In the genomic region with DNA sequence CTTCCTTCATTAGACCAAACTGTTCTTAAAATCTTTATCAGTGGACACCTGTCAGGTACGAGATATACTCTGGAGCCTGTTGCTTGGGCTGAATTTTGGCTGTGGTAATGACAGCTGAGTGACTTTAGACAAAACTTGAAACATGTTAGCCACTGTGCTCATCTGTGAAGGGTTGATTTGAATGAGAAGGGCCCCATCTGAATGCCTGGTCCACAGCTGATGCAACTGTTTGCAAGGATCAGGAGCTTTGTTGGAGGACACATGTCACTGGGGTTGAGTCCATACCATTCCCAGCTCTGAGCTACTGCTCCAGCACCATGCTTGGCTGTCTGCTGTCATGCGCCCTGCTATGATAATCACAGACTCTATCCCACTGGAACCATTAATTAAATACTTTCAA, we compare ENCODE assay signal across 27 mouse cellular contexts. TPM values are rescaled to one million over a fixed set of nuclear protein-coding genes. Genes with fewer than 3 reads are reported as not detected.
DNase-seq lines count a peak whose midpoint lies in the region; ATAC-seq and TF ChIP-seq lines count a peak whose summit lies in the region.
"Had no signal": no experiment of that assay in that cellular context is flagged by ENCODE, and none has a peak within 500 bp of the region (broad histone marks: within the 10 kb centered on the region; RNA-seq: fewer than 3 reads in every experiment).

No protein-coding gene starts in this region.

- no peak for TF ChIP-seq EP300 in CH12.LX (IDR thresholded peaks at IDR 0.05; ENCODE audit: low read length)

- no peak overlapping the region for H3ac ChIP-seq in myocyte (ENCODE audit: control insufficient read depth, insufficient read length)

- peaks cover 5 to 17% of the 10 kb centered on the region in 2 experiments; a peak in 3 of 4 replicates for H3K4me1 ChIP-seq in CH12.LX (ENCODE audit: control insufficient read depth in 1 of 2, insufficient read depth in 2 of 2)
- no peaks in the 10 kb centered on the region for H3K4me1 ChIP-seq in hindbrain, embryonic 11.5 days (replicated peaks; ENCODE audit: control insufficient read depth, insufficient read depth, low read length)
- H3K4me1 ChIP-seq: embryonic facial prominence, embryonic 12.5 days; embryonic facial prominence, embryonic 15.5 days; heart, embryonic 13.5 days; hindbrain, embryonic 12.5 days; hindbrain, embryonic 15.5 days had no signal

- dilution Hi-C loops in CH12.LX (cut with MboI; ENCODE audit: extremely low pct_ligation_motif_present, extremely low pct_unique_long_range_greater_than_20kb, low sequenced_read_pairs) = no loop called here

- H3K4me2 ChIP-seq in CH12.LX (ENCODE audit: insufficient read depth, low read depth, poor library complexity, severe bottlenecking) = peak overlapping the region; percentile 65
- no peak overlapping the region for H3K4me2 ChIP-seq in myocyte (ENCODE audit: low read depth)
- no peak overlapping the region for H3K4me2 ChIP-seq in hindbrain, embryonic 11.5 days (replicated peaks; ENCODE audit: low read depth, low read length)
- H3K4me2 ChIP-seq: embryonic facial prominence, embryonic 12.5 days; embryonic facial prominence, embryonic 15.5 days; heart, embryonic 13.5 days; hindbrain, embryonic 12.5 days; hindbrain, embryonic 15.5 days had no signal

- no peak for TF ChIP-seq RAD21 in CH12.LX (IDR thresholded peaks at IDR 0.05; ENCODE audit: low read depth, low read length)

- DNase-seq in CH12.LX (ENCODE audit: extremely low read depth) (peak; percentile 2), adipocyte (ENCODE audit: low spot score) (peak; percentile 6)
- no peak for DNase-seq in spleen, postnatal 36 days (ENCODE audit: low spot score in 2 of 2)
- no peak for DNase-seq in ovary, postnatal 36 days (ENCODE audit: low spot score)
- no peak for DNase-seq in hindbrain, embryonic 11.5 days (ENCODE audit: low spot score)
- DNase-seq: adrenal gland, adult 2 months; adrenal gland, postnatal 14 days; B cell, adult 2 months; cerebellum, adult 11 months; cerebellum, adult 2 months; cerebellum, adult 9-11 months; cerebellum, postnatal 25 days; forebrain, postnatal 0 days; gastrocnemius, adult 2 months; gastrocnemius, postnatal 14 days; heart, adult 11 months; heart, postnatal 14 days; heart, postnatal 4 days had no signal

- H3K27ac ChIP-seq in CH12.LX (ENCODE audit: insufficient read depth, low read depth) = peak overlapping the region; percentile 65; the same call in 1 of the 2 replicates
- H3K27ac ChIP-seq in hindbrain, embryonic 11.5 days (ENCODE audit: low read depth, low read length) = no peak overlapping the region
- H3K27ac ChIP-seq: embryonic facial prominence, embryonic 12.5 days; embryonic facial prominence, embryonic 15.5 days; gastrocnemius, adult 2 months; heart, embryonic 13.5 days; hindbrain, embryonic 12.5 days; hindbrain, embryonic 15.5 days had no signal

- TF ChIP-seq POLR2A in CH12.LX (IDR thresholded peaks at IDR 0.05; ENCODE audit: low read depth, low read length) (no peak), myocyte (IDR thresholded peaks at IDR 0.05; ENCODE audit: insufficient read length, low read depth) (peak; percentile 30)

- H3K36me3 ChIP-seq in CH12.LX (replicated peaks in 1 of 2; ENCODE audit: control insufficient read depth in 1 of 2, insufficient read depth in 1 of 2, low read length in 1 of 2) (no peaks in the 10 kb centered on the region), myocyte (ENCODE audit: control insufficient read depth, insufficient read depth) (peaks cover 21% of the 10 kb centered on the region)
- no peaks in the 10 kb centered on the region for H3K36me3 ChIP-seq in hindbrain, embryonic 11.5 days (ENCODE audit: control insufficient read depth, insufficient read depth, low read length)

- in situ Hi-C loops in CH12.LX (cut with MboI; ENCODE audit: low pct_ligation_motif_present, low pct_unique_long_range_greater_than_20kb, low sequenced_read_pairs) = no loop called here

- no peak for ATAC-seq in hindbrain, embryonic 11.5 days (ENCODE audit: low FRiP score)
- ATAC-seq: forebrain, embryonic 14.5 days; forebrain, postnatal 0 days; intestine, postnatal 0 days; Patski had no signal

- no peaks in the 10 kb centered on the region for H3K9me3 ChIP-seq in CH12.LX (replicated peaks; ENCODE audit: low read length)
- no peaks in the 10 kb centered on the region for H3K9me3 ChIP-seq in hindbrain, embryonic 11.5 days (ENCODE audit: control insufficient read depth, low read length)
- H3K9me3 ChIP-seq: embryonic facial prominence, embryonic 12.5 days; embryonic facial prominence, embryonic 15.5 days; heart, embryonic 13.5 days; hindbrain, embryonic 12.5 days; hindbrain, embryonic 15.5 days had no signal

- H3K27me3 ChIP-seq in CH12.LX (replicated peaks) = no peaks in the 10 kb centered on the region
- H3K27me3 ChIP-seq in myocyte (ENCODE audit: control insufficient read depth, insufficient read depth, insufficient read length) = no peaks in the 10 kb centered on the region
- H3K27me3 ChIP-seq in hindbrain, embryonic 11.5 days (ENCODE audit: control insufficient read depth, insufficient read depth, low read length) = no peaks in the 10 kb centered on the region
- H3K27me3 ChIP-seq: embryonic facial prominence, embryonic 12.5 days; embryonic facial prominence, embryonic 15.5 days; heart, embryonic 13.5 days; hindbrain, embryonic 12.5 days; hindbrain, embryonic 15.5 days; Patski had no signal

- WGBS in hindbrain, embryonic 11.5 days = 97% methylated on average over 2 of the region's 2 CpGs

- H3K79me2 ChIP-seq in CH12.LX (replicated peaks; ENCODE audit: control insufficient read depth, extremely low read depth, insufficient read depth, poor library complexity, severe bottlenecking) = no peaks in the 10 kb centered on the region
- no peaks in the 10 kb centered on the region for H3K79me2 ChIP-seq in myocyte (ENCODE audit: control insufficient read depth, insufficient read depth)

- H3K4me3 ChIP-seq in CH12.LX (replicated peaks in 1 of 3; ENCODE audit: low read depth in 2 of 3, low read length in 2 of 3, poor library complexity in 1 of 3) (no peak overlapping the region), myocyte (no peak overlapping the region)
- no peak overlapping the region for H3K4me3 ChIP-seq in hindbrain, embryonic 11.5 days (ENCODE audit: low read depth, low read length)
- H3K4me3 ChIP-seq: embryonic facial prominence, embryonic 12.5 days; embryonic facial prominence, embryonic 15.5 days; gastrocnemius, adult 2 months; heart, embryonic 13.5 days; hindbrain, embryonic 12.5 days; hindbrain, embryonic 15.5 days had no signal

- peak overlapping the region; percentile 59 for H3K9ac ChIP-seq in CH12.LX (ENCODE audit: insufficient read depth, low read depth)
- no peak overlapping the region for H3K9ac ChIP-seq in hindbrain, embryonic 11.5 days (ENCODE audit: low read depth, low read length)
- H3K9ac ChIP-seq: embryonic facial prominence, embryonic 12.5 days; embryonic facial prominence, embryonic 15.5 days; forebrain, postnatal 0 days; heart, embryonic 13.5 days; hindbrain, embryonic 12.5 days; hindbrain, embryonic 15.5 days had no signal

- TF ChIP-seq CTCF in CH12.LX (conservative IDR thresholded peaks at IDR 0.05 in 1 of 2, IDR thresholded peaks at IDR 0.05 in 1 of 2; ENCODE audit: low read depth in 2 of 2, low read length in 2 of 2) = no peak

TF ChIP-seq in CH12.LX, 34 proteins besides CTCF, POLR2A, EP300 and RAD21 (continues in another document):
- TF ChIP-seq BHLHE40 (IDR thresholded peaks at IDR 0.05; ENCODE audit: low read depth, low read length) = no peak
- no peak for TF ChIP-seq TBP (conservative IDR thresholded peaks at IDR 0.05; ENCODE audit: low read depth, low read length)
- no peak for TF ChIP-seq E2F4 (IDR thresholded peaks at IDR 0.05; ENCODE audit: insufficient replicate concordance, low read depth, low read length)
- TF ChIP-seq ELF1 (IDR thresholded peaks at IDR 0.05; ENCODE audit: low read depth, low read length) = no peak
- no peak for TF ChIP-seq SMC3 (IDR thresholded peaks at IDR 0.05; ENCODE audit: low read depth, low read length)
- TF ChIP-seq ZKSCAN1 (IDR thresholded peaks at IDR 0.05; ENCODE audit: borderline replicate concordance, low read depth, low read length) = no peak
- no peak for TF ChIP-seq TCF12 (IDR thresholded peaks at IDR 0.05; ENCODE audit: low read depth, low read length)
- TF ChIP-seq ZMIZ1 (IDR thresholded peaks at IDR 0.05; ENCODE audit: low read depth, low read length) = no peak
- TF ChIP-seq SIN3A (IDR thresholded peaks at IDR 0.05; ENCODE audit: low read length) = no peak
- TF ChIP-seq JUN (IDR thresholded peaks at IDR 0.05; ENCODE audit: insufficient read depth, low read depth, low read length) = no peak
- no peak for TF ChIP-seq CHD2 (IDR thresholded peaks at IDR 0.05; ENCODE audit: low read length)
- no peak for TF ChIP-seq USF2 (conservative IDR thresholded peaks at IDR 0.05; ENCODE audit: low read depth, low read length)
- no peak for TF ChIP-seq ZC3H11A (IDR thresholded peaks at IDR 0.05; ENCODE audit: low read depth, low read length)
- TF ChIP-seq MAX (IDR thresholded peaks at IDR 0.05; ENCODE audit: low read length) = no peak

TF ChIP-seq in myocyte, 11 proteins besides CTCF, POLR2A, EP300 and RAD21:
- TF ChIP-seq MYOD1 (IDR thresholded peaks at IDR 0.05; ENCODE audit: control insufficient read depth in 1 of 3, insufficient read length in 2 of 3, low read depth in 2 of 3) = no peak
- no peak for TF ChIP-seq POLR2AphosphoS2 (IDR thresholded peaks at IDR 0.05; ENCODE audit: insufficient read length, low read depth)
- no peak for TF ChIP-seq TCF12 (IDR thresholded peaks at IDR 0.05; ENCODE audit: insufficient read depth, poor library complexity, severe bottlenecking)
- peak; percentile 98 for TF ChIP-seq CEBPB (IDR thresholded peaks at IDR 0.05; ENCODE audit: insufficient read depth, poor library complexity, severe bottlenecking)
- peak in 1 of 3 experiments; percentile 19 for TF ChIP-seq MYOG (IDR thresholded peaks at IDR 0.05; ENCODE audit: control insufficient read depth in 1 of 3, insufficient read depth in 1 of 3, insufficient read length in 2 of 3, low read depth in 2 of 3)
- no peak for TF ChIP-seq SRF (IDR thresholded peaks at IDR 0.05; ENCODE audit: control insufficient read depth, insufficient read length, low read depth)
- no peak for TF ChIP-seq REST (IDR thresholded peaks at IDR 0.05; ENCODE audit: insufficient read depth, insufficient read length)
- no peak for TF ChIP-seq E2F4 (IDR thresholded peaks at IDR 0.05; ENCODE audit: insufficient read depth)
- TF ChIP-seq USF1 (IDR thresholded peaks at IDR 0.05; ENCODE audit: low read depth) = no peak

RNA-seq across cellular contexts. Expression of a gene that starts 25.2 kb away (rescaled TPM):
- not detected in 2 replicates for total RNA-seq in CH12.LX (2012; rRNA removed)
- not detected in 2 replicates for total RNA-seq in CH12.LX (2014; rRNA removed)
- not detected in 2 replicates for polyA plus RNA-seq in CH12.LX (2012; ENCODE audit: insufficient read length, low read depth)
- polyA plus RNA-seq in myocyte (2012; fragmentation: generic; extraction: Trizol) = 0.04 TPM
- polyA plus RNA-seq in hindbrain, embryonic 11.5 days (2014; fragmentation: Nextera tagmentation; extraction: Ambion mirVana) = 1.0 and 1.5 TPM in 2 replicates
- total RNA-seq: forebrain, postnatal 0 days; gastrocnemius, adult 2 months; gastrocnemius, postnatal 14 days had no signal
- polyA plus RNA-seq: Patski had no signal

Comparison
In these comparisons a context has a peak if more than half of its experiments do, and no peak if none do; other contexts are left out.
1. DNase-seq: peak in CH12.LX (single experiment) and adipocyte (single experiment); none in spleen, postnatal 36 days (0 of 2), ovary, postnatal 36 days (single experiment) and hindbrain, embryonic 11.5 days (single experiment).